ENCODE assay signal across 26 mouse cellular contexts in the genomic region with DNA sequence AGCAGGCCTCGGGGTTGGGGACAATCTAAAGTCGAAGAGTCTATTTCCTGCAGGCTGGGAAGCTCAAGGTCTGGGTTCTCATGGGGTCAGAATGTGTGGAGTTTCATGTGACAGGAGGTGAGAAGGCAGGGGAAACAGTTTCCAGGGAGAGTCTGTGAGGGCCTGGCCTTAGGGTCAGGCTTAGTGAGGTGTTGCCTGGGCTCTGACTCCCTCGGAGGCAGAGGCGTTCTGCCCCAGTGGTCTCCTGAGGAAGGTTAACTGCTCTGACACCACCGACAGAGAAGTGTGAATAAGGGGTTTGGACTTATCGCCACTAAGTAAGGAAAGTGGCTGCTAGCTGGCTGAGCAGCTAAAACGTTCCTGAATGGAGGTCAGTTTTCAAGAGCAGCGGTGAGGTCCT.
DNase-seq lines count a peak whose midpoint lies in the region; ATAC-seq lines count a peak whose summit lies in the region.
"Had no signal": no experiment of that assay in that cellular context is flagged by ENCODE, and none has a peak within 500 bp of the region (broad histone marks: within the 10 kb centered on the region; RNA-seq: fewer than 3 reads in every experiment).

No protein-coding gene starts in this region.

- no peak overlapping the region for H3K4me2 ChIP-seq in kidney, embryonic 16.5 days (replicated peaks; ENCODE audit: low read depth, low read length)
- no peak overlapping the region for H3K4me2 ChIP-seq in forebrain, embryonic 13.5 days
- H3K4me2 ChIP-seq in neural tube, embryonic 15.5 days = no peak overlapping the region
- H3K4me2 ChIP-seq: forebrain, embryonic 15.5 days; heart, embryonic 11.5 days; limb, embryonic 13.5 days; liver, embryonic 12.5 days; midbrain, embryonic 15.5 days; neural tube, embryonic 13.5 days; stomach, embryonic 15.5 days had no signal

- H3K36me3 ChIP-seq in kidney, embryonic 16.5 days (ENCODE audit: insufficient read depth, low read length) = no peaks in the 10 kb centered on the region
- no peaks in the 10 kb centered on the region for H3K36me3 ChIP-seq in forebrain, embryonic 13.5 days (ENCODE audit: poor library complexity, severe bottlenecking)
- H3K36me3 ChIP-seq in neural tube, embryonic 15.5 days = no peaks in the 10 kb centered on the region
- H3K36me3 ChIP-seq: forebrain, embryonic 15.5 days; hindbrain, embryonic 10.5 days; intestine, embryonic 15.5 days; limb, embryonic 13.5 days; liver, embryonic 12.5 days; midbrain, embryonic 15.5 days; neural tube, embryonic 13.5 days; stomach, embryonic 15.5 days had no signal

- 18% methylated on average over 8 of the region's 8 CpGs for WGBS in kidney, embryonic 16.5 days
- 35% methylated on average over 8 of the region's 8 CpGs for WGBS in forebrain, embryonic 13.5 days
- WGBS in neural tube, embryonic 15.5 days = 59% methylated on average over 8 of the region's 8 CpGs

- no peak overlapping the region for H3K4me3 ChIP-seq in kidney, embryonic 16.5 days (ENCODE audit: low read length)
- no peak overlapping the region for H3K4me3 ChIP-seq in forebrain, embryonic 13.5 days
- no peak overlapping the region for H3K4me3 ChIP-seq in neural tube, embryonic 15.5 days (replicated peaks)
- H3K4me3 ChIP-seq: forebrain, embryonic 15.5 days; hindbrain, embryonic 10.5 days; intestine, embryonic 15.5 days; layer of hippocampus, adult 2 months; limb, embryonic 13.5 days; liver, embryonic 12.5 days; megakaryocyte, embryonic 14.5 days; midbrain, embryonic 15.5 days; myocyte; neural tube, embryonic 13.5 days; stomach, embryonic 15.5 days had no signal

- H3K9ac ChIP-seq in kidney, embryonic 16.5 days (replicated peaks; ENCODE audit: low read length) = 0 out of 2 replicates have a peak overlapping the region, but pooled peaks have one; percentile 4
- no peak overlapping the region for H3K9ac ChIP-seq in forebrain, embryonic 13.5 days
- no peak overlapping the region for H3K9ac ChIP-seq in neural tube, embryonic 15.5 days (replicated peaks)
- H3K9ac ChIP-seq: forebrain, embryonic 15.5 days; intestine, embryonic 15.5 days; limb, embryonic 13.5 days; liver, embryonic 12.5 days; midbrain, embryonic 15.5 days; neural tube, embryonic 13.5 days; stomach, embryonic 15.5 days had no signal

- H3K27me3 ChIP-seq in kidney, embryonic 16.5 days (ENCODE audit: insufficient read depth, low read length) = no peaks in the 10 kb centered on the region
- H3K27me3 ChIP-seq in forebrain, embryonic 13.5 days = no peaks in the 10 kb centered on the region
- H3K27me3 ChIP-seq in neural tube, embryonic 15.5 days (replicated peaks) = no peaks in the 10 kb centered on the region
- H3K27me3 ChIP-seq: forebrain, embryonic 15.5 days; intestine, embryonic 15.5 days; limb, embryonic 13.5 days; liver, embryonic 12.5 days; midbrain, embryonic 15.5 days; neural tube, embryonic 13.5 days; stomach, embryonic 15.5 days had no signal

- peak; percentile 92 for ATAC-seq in kidney, embryonic 16.5 days (ENCODE audit: low FRiP score, low TSS enrichment)
- no peak for ATAC-seq in forebrain, embryonic 13.5 days
- no peak for ATAC-seq in neural tube, embryonic 15.5 days (ENCODE audit: low FRiP score)
- ATAC-seq: forebrain, embryonic 15.5 days; hindbrain, embryonic 16.5 days; liver, embryonic 12.5 days; midbrain, embryonic 15.5 days had no signal

- peak overlapping the region; percentile 92 for H3K27ac ChIP-seq in kidney, embryonic 16.5 days (ENCODE audit: low read length)
- H3K27ac ChIP-seq in forebrain, embryonic 13.5 days = no peak overlapping the region
- H3K27ac ChIP-seq in neural tube, embryonic 15.5 days (replicated peaks) = no peak overlapping the region
- H3K27ac ChIP-seq: forebrain, embryonic 15.5 days; hindbrain, embryonic 10.5 days; intestine, embryonic 15.5 days; layer of hippocampus, adult 2 months; limb, embryonic 13.5 days; liver, embryonic 12.5 days; midbrain, embryonic 15.5 days; neural tube, embryonic 13.5 days; stomach, embryonic 15.5 days had no signal

- peaks cover 25% of the 10 kb centered on the region for H3K4me1 ChIP-seq in kidney, embryonic 16.5 days (ENCODE audit: insufficient read depth, low read length)
- H3K4me1 ChIP-seq in forebrain, embryonic 13.5 days = no peaks in the 10 kb centered on the region
- H3K4me1 ChIP-seq in neural tube, embryonic 15.5 days = no peaks in the 10 kb centered on the region
- H3K4me1 ChIP-seq: forebrain, embryonic 15.5 days; midbrain, embryonic 15.5 days had no signal

- H3K9me3 ChIP-seq in kidney, embryonic 16.5 days (ENCODE audit: low read length) = no peaks in the 10 kb centered on the region
- H3K9me3 ChIP-seq in forebrain, embryonic 13.5 days (replicated peaks) = no peaks in the 10 kb centered on the region
- H3K9me3 ChIP-seq in neural tube, embryonic 15.5 days (replicated peaks) = no peaks in the 10 kb centered on the region
- H3K9me3 ChIP-seq: forebrain, embryonic 15.5 days; hindbrain, embryonic 10.5 days; intestine, embryonic 15.5 days; limb, embryonic 13.5 days; liver, embryonic 12.5 days; megakaryocyte, embryonic 14.5 days; midbrain, embryonic 15.5 days; neural tube, embryonic 13.5 days; stomach, embryonic 15.5 days had no signal

- peak; percentile 11 to 20 for DNase-seq in B cell, adult 2 months
- peak; percentile 47 for DNase-seq in kidney, adult 18-20 months
- peak; percentile 42 to 60 for DNase-seq in kidney, postnatal 4 days
- no peak for DNase-seq in cerebellum, postnatal 36 days
- DNase-seq in adrenal gland, postnatal 25 days = no peak
- DNase-seq: cerebellum, adult 18-20 months; cerebellum, postnatal 14 days; lung, adult 2 months; right cerebral cortex, postnatal 4 days; thymus, postnatal 36 days had no signal

Comparison
In these comparisons a context has a peak if more than half of its experiments do, and no peak if none do; other contexts are left out.
1. DNase-seq: peak in B cell, adult 2 months (2 of 2), kidney, adult 18-20 months (single experiment) and kidney, postnatal 4 days (2 of 2); none in cerebellum, postnatal 36 days (0 of 2) and adrenal gland, postnatal 25 days (single experiment).